Mouse (Mus musculus) ES-E14 (cell line): ENCODE measurements around the gene Gm21983. TPM values are rescaled to one million over a fixed set of nuclear protein-coding genes. Genes with fewer than 3 reads are reported as not detected.

Source experiments
- DNase-seq: peaks from one replicate; pipeline ENCODE4 v3.0.0-alpha.2; 2013; ENCODE audit warnings: low read depth, low spot score
- H3K27ac ChIP-seq: 2 replicates; pipeline ENCODE4 v1.5.1; 2012; ENCODE audit warnings: low read depth, mild to moderate bottlenecking, low read length, moderate library complexity, mixed read lengths; ENCODE audit not compliant: poor library complexity, insufficient read depth, severe bottlenecking
- H3K36me3 ChIP-seq: 2 replicates; pipeline ENCODE4 v1.6.1; 2012; ENCODE audit warnings: mild to moderate bottlenecking, low read length, moderate library complexity, mixed read lengths; ENCODE audit not compliant: control insufficient read depth, poor library complexity, insufficient read depth, severe bottlenecking
- H3K4me1 ChIP-seq, 2 experiments: fragments of 150-350 bp in 1 of 2; sonication (generic) in 1 of 2; 2 replicates each; pipeline ENCODE4 v1.6.1; 2012; ENCODE audit warnings: low read length in 2 of 2, mild to moderate bottlenecking in 1 of 2, mixed read lengths in 1 of 2; ENCODE audit not compliant: control insufficient read depth in 2 of 2, insufficient read depth in 2 of 2, poor library complexity in 1 of 2
- H3K4me3 ChIP-seq, 2 experiments: fragments of 150-350 bp in 1 of 2; sonication (generic) in 1 of 2; 2 replicates each; pipeline ENCODE4 v1.5.1; 2012; ENCODE audit warnings: low read length in 2 of 2, low read depth in 1 of 2, mild to moderate bottlenecking in 1 of 2, mixed read lengths in 1 of 2; ENCODE audit not compliant: insufficient read depth in 1 of 2, poor library complexity in 1 of 2, severe bottlenecking in 1 of 2
- H3K9ac ChIP-seq: 2 replicates; pipeline ENCODE4 v1.6.1; 2012; ENCODE audit warnings: low read depth, mild to moderate bottlenecking, low read length, mixed read lengths; ENCODE audit not compliant: poor library complexity, insufficient read depth, severe bottlenecking
- H3K9me3 ChIP-seq: fragments of 150-350 bp; sonication (generic); 2 replicates; pipeline ENCODE4 v1.6.1; 2012; ENCODE audit warnings: low read depth, mild to moderate bottlenecking, low read length; ENCODE audit not compliant: control insufficient read depth, insufficient read depth
- CHD2 ChIP-seq: IDR thresholded peaks from 2 replicates; pipeline ENCODE4 v1.6.1; 2014; ENCODE audit warnings: mild to moderate bottlenecking, low read depth, low read length, inconsistent platforms
- HCFC1 ChIP-seq: IDR thresholded peaks from 2 replicates; pipeline ENCODE4 v1.6.1; 2012; ENCODE audit warnings: low read length, inconsistent platforms, borderline replicate concordance; ENCODE audit not compliant: insufficient read depth
- MAFK ChIP-seq: IDR thresholded peaks from 2 replicates; pipeline ENCODE4 v1.6.1; 2014; ENCODE audit warnings: mild to moderate bottlenecking, low read depth, low read length, inconsistent platforms; ENCODE audit not compliant: insufficient read depth
- ZC3H11A ChIP-seq: IDR thresholded peaks from 2 replicates; pipeline ENCODE4 v1.6.1; 2012; ENCODE audit warnings: low read depth, mild to moderate bottlenecking, inconsistent platforms, low read length, borderline replicate concordance
- ZNF384 ChIP-seq: IDR thresholded peaks from 2 replicates; pipeline ENCODE4 v1.6.1; 2012; ENCODE audit warnings: low read depth, low read length, inconsistent platforms
- in situ Hi-C, 2 experiments: fragments of 600-800 bp; cut with MboI; formaldehyde crosslinking; loops; one replicate each; pipeline ENCODE4 v1.15.1; 2025; ENCODE audit warnings: low sequenced_read_pairs in 2 of 2, inconsistent platforms in 1 of 2; ENCODE audit not compliant: unreplicated experiment in 2 of 2
- total RNA-seq: library from RNA; depleted of rRNA; stranded (reverse); fragments of 300-350 nt; gene quantifications from 2 replicates; pipeline ENCODE4 v1.2.3, GENCODE M21; 2012

Gm21983 gene
- total RNA-seq, 1 experiment = not detected

GRCm38 (mm10) chr7:27185986-27186385 lies 5.1 kb upstream of the Gm21983 start:
- H3K4me1 ChIP-seq = peaks cover 0 to 21% of the 10 kb centered on the region in 2 experiments; a peak in 3 of 4 replicates
- in situ Hi-C loops = no loop called here
- H3K4me3 ChIP-seq = no peak overlapping the region
- H3K9ac ChIP-seq = no peak overlapping the region
- H3K36me3 ChIP-seq = peaks cover 59% of the 10 kb centered on the region
- no peak for TF ChIP-seq HCFC1
- DNase-seq = no peak
- H3K27ac ChIP-seq = no peak overlapping the region
- H3K9me3 ChIP-seq = no peaks in the 10 kb centered on the region

- peaks cover 6 to 27% of the 10 kb centered on the region in 2 experiments for H3K4me1 ChIP-seq
- H3K4me3 ChIP-seq = no peak overlapping the region
- peaks cover 49% of the 10 kb centered on the region for H3K36me3 ChIP-seq
- H3K27ac ChIP-seq = no peak overlapping the region
- in situ Hi-C loops = no loop called here
- DNase-seq = peak; percentile 78
- TF ChIP-seq CHD2 (peak; percentile 37; the same call in 1 of the 2 replicates), ZC3H11A (0 out of 2 replicates have a peak, but pooled peaks have one; percentile 18), MAFK (no peak), ZNF384 (peak; percentile 44; the same call in 1 of the 2 replicates), HCFC1 (no peak)
- H3K9me3 ChIP-seq = no peaks in the 10 kb centered on the region
- H3K9ac ChIP-seq = no peak overlapping the region
Observed at GRCm38 (mm10) chr7:27184964-27185363, 4.1 kb upstream of the Gm21983 start.

DNA sequence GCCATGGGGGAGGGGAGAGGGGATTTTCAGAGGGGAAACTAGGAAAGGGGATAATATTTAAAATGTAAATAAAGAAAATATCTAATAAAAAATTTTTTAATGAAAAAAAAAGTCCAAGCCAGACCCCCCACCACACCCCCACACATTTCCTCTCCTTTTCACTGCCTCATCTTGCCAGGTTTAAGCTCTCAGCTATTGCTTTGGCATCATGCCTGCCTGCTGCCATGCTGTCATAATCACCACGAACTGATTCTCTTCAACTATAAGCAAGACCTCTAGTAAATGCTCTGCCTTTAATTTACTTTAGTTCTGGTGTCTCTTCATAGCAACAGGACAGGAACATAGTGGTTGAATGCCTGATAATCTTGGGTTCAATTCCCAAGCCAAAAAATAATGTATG lies 1.6 kb upstream of the Gm21983 start:
- H3K4me1 ChIP-seq = peaks cover 8 to 17% of the 10 kb centered on the region in 2 experiments
- H3K4me3 ChIP-seq = no peak overlapping the region
- no peaks in the 10 kb centered on the region for H3K9me3 ChIP-seq
- in situ Hi-C loops = no loop called here
- H3K36me3 ChIP-seq = peaks cover 28% of the 10 kb centered on the region
- H3K9ac ChIP-seq = no peak overlapping the region
- H3K27ac ChIP-seq = no peak overlapping the region
- TF ChIP-seq MAFK = no peak
- TF ChIP-seq ZNF384 = no peak
- TF ChIP-seq CHD2 = no peak
- no peak for DNase-seq

DNA sequence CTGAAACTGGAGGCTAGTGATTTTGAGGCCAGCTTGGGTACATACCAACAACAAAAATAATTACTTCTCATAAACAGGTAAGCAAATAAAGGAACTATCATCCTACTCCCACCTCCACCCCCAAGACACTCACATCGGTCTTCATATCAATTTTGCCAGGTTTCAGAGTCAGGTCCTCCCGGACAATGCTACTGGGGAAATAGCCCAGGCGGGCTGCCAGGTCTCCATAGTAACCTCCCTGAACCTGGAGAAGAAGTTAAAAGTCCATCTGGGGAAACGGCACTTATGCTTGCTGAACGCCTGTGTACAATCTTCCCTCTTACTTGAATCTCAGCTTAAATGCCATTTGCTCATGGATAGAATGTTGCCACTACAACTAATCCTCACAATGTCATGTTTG lies 850 bp downstream of the Gm21983 start:
- H3K9ac ChIP-seq = peak overlapping the region; percentile 55; the same call in 1 of the 2 replicates
- H3K27ac ChIP-seq = peak overlapping the region; percentile 83; the same call in 1 of the 2 replicates
- peaks cover 7% of the 10 kb centered on the region for H3K36me3 ChIP-seq
- peak overlapping the region; percentile 56 to 83 for H3K4me3 ChIP-seq
- no peak for DNase-seq
- in situ Hi-C loops = no loop called here
- TF ChIP-seq CHD2 (no peak), ZNF384 (no peak), ZC3H11A (no peak), MAFK (no peak)
- H3K9me3 ChIP-seq = no peaks in the 10 kb centered on the region
- H3K4me1 ChIP-seq = peaks cover 8 to 17% of the 10 kb centered on the region in 2 experiments

DNA sequence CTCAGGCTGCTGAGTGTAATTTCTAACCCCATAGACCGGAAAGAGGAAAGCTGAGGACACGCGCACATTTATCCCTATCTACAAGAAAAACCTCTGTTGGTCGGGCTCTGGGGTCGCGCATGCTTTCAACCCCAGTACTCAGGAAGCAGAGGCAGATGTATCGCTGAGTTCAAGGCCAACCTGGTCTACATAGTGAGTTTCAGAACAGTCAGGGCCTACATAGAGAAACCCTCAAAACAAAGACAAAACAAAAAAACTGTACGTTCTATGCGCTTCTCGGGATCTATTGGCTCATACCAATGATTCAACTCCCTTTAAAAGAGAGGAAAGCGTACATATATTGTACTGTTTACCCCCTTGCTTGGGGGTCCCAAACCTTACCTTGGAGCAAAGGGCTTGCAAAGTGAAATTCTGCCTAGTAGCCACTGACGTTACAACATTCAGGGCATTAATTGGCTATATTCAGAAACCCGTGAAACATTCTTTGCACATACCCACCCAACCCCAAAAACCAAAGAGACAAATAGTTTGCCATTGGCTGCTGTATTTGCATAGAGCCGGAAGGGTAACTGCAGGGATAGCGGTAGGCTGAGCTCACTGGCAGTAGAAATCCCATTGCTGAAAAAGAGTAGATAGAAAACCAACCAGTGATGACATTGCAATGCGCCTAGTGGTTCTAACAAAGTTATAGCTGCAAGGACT lies 1.5 kb downstream of the Gm21983 start:
- H3K4me3 ChIP-seq = peak overlapping the region; percentile 64 to 83
- in situ Hi-C loops = no loop called here

More for the DNA sequence above, 1.5 kb downstream of the Gm21983 start:
- H3K9me3 ChIP-seq = no peaks in the 10 kb centered on the region
- TF ChIP-seq HCFC1 (no peak), CHD2 (no peak), MAFK (no peak), ZNF384 (no peak), ZC3H11A (no peak)
- no peak for DNase-seq
- H3K4me1 ChIP-seq = peaks cover 8 to 22% of the 10 kb centered on the region in 2 experiments
- H3K36me3 ChIP-seq = peaks cover 3% of the 10 kb centered on the region
- peak overlapping the region; percentile 83 for H3K27ac ChIP-seq
- H3K9ac ChIP-seq = peak overlapping the region; percentile 72
